Mouse (Mus musculus): ENCODE measurements around the gene Foxn3.
A peak's percentile ranks its signal among the peaks of the same experiment; 100 is the strongest.

Foxn3 gene

GRCm38 (mm10) chr12:99319896-99320295 lies 243.5 kb downstream of the Foxn3 start:
- no peak for DNase-seq

- DNase-seq = no peak
Measured at GRCm38 (mm10) chr12:99319171-99319570, 244.2 kb downstream of the Foxn3 start.

- DNase-seq = no peak
Measured at GRCm38 (mm10) chr12:99315931-99316330, 247.5 kb downstream of the Foxn3 start.

- no peak for DNase-seq
Measured at GRCm38 (mm10) chr12:99314817-99315216, 248.6 kb downstream of the Foxn3 start.

GRCm38 (mm10) chr12:99311303-99311702 lies 252.1 kb downstream of the Foxn3 start:
- peak; percentile 53 for DNase-seq

- no peak for DNase-seq
Measured at GRCm38 (mm10) chr12:99309937-99310336, 253.4 kb downstream of the Foxn3 start.

- DNase-seq = no peak
Measured at GRCm38 (mm10) chr12:99308541-99309089, 254.8 kb downstream of the Foxn3 start.

GRCm38 (mm10) chr12:99306536-99307204 lies 256.7 kb downstream of the Foxn3 start:
- no peak for DNase-seq

- DNase-seq = no peak
Measured at GRCm38 (mm10) chr12:99305784-99306535, 257.4 kb downstream of the Foxn3 start.

GRCm38 (mm10) chr12:99305324-99305723 lies 258.1 kb downstream of the Foxn3 start:
- no peak for DNase-seq

GRCm38 (mm10) chr12:99304056-99304455 lies 259.3 kb downstream of the Foxn3 start:
- DNase-seq = no peak

GRCm38 (mm10) chr12:99303581-99303980 lies 259.8 kb downstream of the Foxn3 start:
- DNase-seq = no peak

GRCm38 (mm10) chr12:99299900-99300299 lies 263.5 kb downstream of the Foxn3 start:
- no peak for DNase-seq

- DNase-seq = no peak
Measured at GRCm38 (mm10) chr12:99298851-99299600, 264.4 kb downstream of the Foxn3 start.

GRCm38 (mm10) chr12:99298242-99298641 lies 265.1 kb downstream of the Foxn3 start:
- DNase-seq = no peak

- no peak for DNase-seq
Measured at GRCm38 (mm10) chr12:99297792-99298191, 265.6 kb downstream of the Foxn3 start.

- DNase-seq = no peak
Measured at GRCm38 (mm10) chr12:99293532-99293931, 269.9 kb downstream of the Foxn3 start.

- no peak for DNase-seq
Measured at GRCm38 (mm10) chr12:99292152-99292551, 271.2 kb downstream of the Foxn3 start.

GRCm38 (mm10) chr12:99287081-99287480 lies 276.3 kb downstream of the Foxn3 start:
- no peak for DNase-seq

- DNase-seq = no peak
Measured at GRCm38 (mm10) chr12:99286662-99287061, 276.7 kb downstream of the Foxn3 start.

GRCm38 (mm10) chr12:99285656-99286055 lies 277.7 kb downstream of the Foxn3 start:
- DNase-seq = no peak

GRCm38 (mm10) chr12:99285199-99285598 lies 278.2 kb downstream of the Foxn3 start:
- DNase-seq = no peak

GRCm38 (mm10) chr12:99284419-99285069 lies 278.8 kb downstream of the Foxn3 start:
- DNase-seq = peak; percentile 51
